Mouse (Mus musculus) C2C12 (cell line): ENCODE data around the gene Mrpl40. TPM values are rescaled to one million over a fixed set of nuclear protein-coding genes. Genes with fewer than 3 reads are reported as not detected.

Experiments used
- H3K27me3 ChIP-seq: one replicate; pipeline ENCODE4 v1.6.1; 2011; ENCODE audit not compliant: control insufficient read depth, insufficient read depth, insufficient read length
- H3K36me3 ChIP-seq: one replicate; pipeline ENCODE4 v1.6.1; 2011; ENCODE audit not compliant: control insufficient read depth, insufficient read depth
- H3K4me3 ChIP-seq: one replicate; pipeline ENCODE4 v1.5.1; 2011; ENCODE audit warnings: mild to moderate bottlenecking, control low read depth; ENCODE audit not compliant: poor library complexity, insufficient read depth, severe bottlenecking
- H3K79me2 ChIP-seq: one replicate; pipeline ENCODE4 v1.6.1; 2011; ENCODE audit not compliant: control insufficient read depth, insufficient read depth
- H3K79me3 ChIP-seq: one replicate; pipeline ENCODE4 v1.6.1; 2011; ENCODE audit warnings: low read depth, control low read depth
- H3ac ChIP-seq: one replicate; pipeline ENCODE3; 2011; ENCODE audit warnings: low read depth; ENCODE audit not compliant: control insufficient read depth, insufficient read length
- CEBPB ChIP-seq: IDR thresholded peaks from one replicate; pipeline ENCODE4 v1.6.1; 2011; ENCODE audit warnings: low read depth, mild to moderate bottlenecking, control low read depth, moderate library complexity
- CTCF ChIP-seq: IDR thresholded peaks from one replicate; pipeline ENCODE4 v1.5.1; 2011; ENCODE audit not compliant: control insufficient read depth, insufficient read depth, insufficient read length
- FOSL1 ChIP-seq: IDR thresholded peaks from one replicate; pipeline ENCODE4 v1.8.0; 2011; ENCODE audit warnings: mild to moderate bottlenecking, low read length; ENCODE audit not compliant: poor library complexity, insufficient read depth, severe bottlenecking
- MAX ChIP-seq: IDR thresholded peaks from one replicate; pipeline ENCODE4 v1.6.1; 2011; ENCODE audit warnings: mild to moderate bottlenecking, control low read depth
- MYOD1 ChIP-seq: IDR thresholded peaks from one replicate; pipeline ENCODE4 v1.6.1; 2011; ENCODE audit warnings: low read depth; ENCODE audit not compliant: control insufficient read depth, insufficient read length
- MYOG ChIP-seq: IDR thresholded peaks from one replicate; pipeline ENCODE4 v1.6.1; 2011; ENCODE audit not compliant: control insufficient read depth, insufficient read length; ENCODE audit errors: extremely low read depth
- USF1 ChIP-seq: IDR thresholded peaks from one replicate; pipeline ENCODE4 v1.6.1; 2011; ENCODE audit warnings: low read depth, mild to moderate bottlenecking, control low read depth, moderate library complexity
- long read RNA-seq, 2 experiments: library from polyadenylated mRNA; unstranded; transcript quantifications; one replicate each; pipeline ENCODE4 v2.0.0; 2019 to 2020
- polyA plus RNA-seq: library from polyadenylated mRNA; unstranded; fragments of >200 nt; fragmentation: generic; extraction: Trizol; gene quantifications from one replicate; pipeline ENCODE4 v1.2.1, GENCODE M21; 2012; ENCODE audit warnings: missing spikeins

The Mrpl40 gene
- 62.7 TPM for polyA plus RNA-seq
- long read RNA-seq, experiment 1, transcript Mrpl40-201 (4 exons, 1,280 nt), result major isoform, 63 of 78 reads
- long read RNA-seq, experiment 1, transcript Mrpl40-202 (4 exons, 778 nt), result minor isoform, 7 of 78 reads
- long read RNA-seq, experiment 1, partial matches to known transcripts, result 4 of 78 reads
- long read RNA-seq, experiment 1, other reads (novel, unspliced or antisense), result 4 of 78 reads
- long read RNA-seq, experiment 2, transcript Mrpl40-201 (4 exons, 1,280 nt), result major isoform, 16 of 20 reads
- long read RNA-seq, experiment 2, partial matches to known transcripts, result 0 of 20 reads
- long read RNA-seq, experiment 2, other reads (novel, unspliced or antisense), result 3 of 20 reads

- H3K79me2 ChIP-seq, result peaks cover 72% of the 10 kb centered on the region
- peak within 1 kb of the TSS; percentile 82 for H3K4me3 ChIP-seq
- H3ac ChIP-seq, result peak within 1 kb of the TSS; percentile 88
- no peaks in the 10 kb centered on the region for H3K27me3 ChIP-seq
- peaks cover 48% of the 10 kb centered on the region for H3K79me3 ChIP-seq
- no peak for TF ChIP-seq USF1
- TF ChIP-seq MAX, result peak; percentile 72
- peaks cover 34% of the 10 kb centered on the region for H3K36me3 ChIP-seq
Measured at GRCm38 (mm10) chr16:18876442-18877308, at the start of gene Mrpl40, which contains the start of gene Hira. Gene Mrpl40, minus strand, starts transcription at chr16:18876862. Gene Hira, plus strand, starts transcription at chr16:18877037.

GRCm38 (mm10) chr16:18921771-18922170 is 45.1 kb upstream of the Mrpl40 start:
- Histone ChIP-seq H3K4me3 (no peak overlapping the region), H3K79me3 (no peaks in the 10 kb centered on the region), H3ac (no peak overlapping the region), H3K27me3 (no peaks in the 10 kb centered on the region), H3K36me3 (peaks cover 96% of the 10 kb centered on the region), H3K79me2 (no peaks in the 10 kb centered on the region)
- TF ChIP-seq CEBPB (no peak), USF1 (no peak), MYOD1 (no peak), MYOG (no peak), MAX (no peak), CTCF (no peak), FOSL1 (no peak)

DNA sequence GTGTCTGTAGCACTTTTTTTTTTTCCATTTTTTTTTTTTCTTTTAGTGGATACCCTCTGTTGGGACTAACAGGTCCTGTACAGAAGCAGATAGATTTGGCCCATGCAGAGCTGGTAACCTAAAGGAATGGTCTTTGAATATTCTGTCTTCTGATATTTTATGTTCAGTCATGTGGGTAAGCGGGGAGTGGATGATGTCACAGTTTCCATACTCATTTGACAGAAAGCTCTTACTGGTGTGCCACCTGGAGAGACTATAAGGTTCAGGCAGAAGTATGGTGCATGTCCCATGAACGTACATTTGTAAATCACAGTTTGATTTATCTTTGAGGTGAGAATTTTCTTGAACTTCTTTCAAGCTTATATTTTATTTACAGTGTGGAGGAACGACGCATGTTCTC is 39.4 kb upstream of the Mrpl40 start:
- H3K4me3 ChIP-seq, result no peak overlapping the region
- H3K36me3 ChIP-seq, result peaks cover 75% of the 10 kb centered on the region
- no peaks in the 10 kb centered on the region for H3K27me3 ChIP-seq
- no peak for TF ChIP-seq MYOD1
- no peak for TF ChIP-seq MAX
- TF ChIP-seq MYOG, result no peak
- no peak for TF ChIP-seq FOSL1
- no peak for TF ChIP-seq CEBPB
- no peak for TF ChIP-seq CTCF
- TF ChIP-seq USF1, result no peak
- H3K79me2 ChIP-seq, result no peaks in the 10 kb centered on the region
- no peaks in the 10 kb centered on the region for H3K79me3 ChIP-seq
- H3ac ChIP-seq, result no peak overlapping the region

DNA sequence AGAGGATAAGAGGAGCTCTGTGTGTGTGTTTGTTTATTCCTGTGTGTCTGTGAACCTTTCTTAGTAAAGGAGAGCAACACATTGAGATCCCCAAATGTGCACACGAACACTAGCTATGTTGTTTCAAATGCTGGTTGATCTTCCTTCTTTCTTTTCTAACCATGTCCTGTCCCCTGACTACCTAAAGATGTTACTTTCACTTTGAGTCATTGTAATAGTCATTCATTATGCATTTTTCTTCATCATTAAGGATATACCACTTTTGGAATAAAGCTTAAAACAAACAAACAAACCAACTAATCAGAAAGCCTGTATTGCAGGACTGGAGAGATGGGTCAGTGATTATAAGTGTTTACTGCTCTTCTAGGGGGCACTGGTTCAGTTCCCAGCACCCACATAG is 29.0 kb upstream of the Mrpl40 start:
- TF ChIP-seq FOSL1, result no peak
- Histone ChIP-seq H3K79me3 (no peaks in the 10 kb centered on the region), H3K4me3 (no peak overlapping the region), H3ac (no peak overlapping the region), H3K27me3 (no peaks in the 10 kb centered on the region), H3K36me3 (peaks cover 41% of the 10 kb centered on the region), H3K79me2 (no peaks in the 10 kb centered on the region)

DNA sequence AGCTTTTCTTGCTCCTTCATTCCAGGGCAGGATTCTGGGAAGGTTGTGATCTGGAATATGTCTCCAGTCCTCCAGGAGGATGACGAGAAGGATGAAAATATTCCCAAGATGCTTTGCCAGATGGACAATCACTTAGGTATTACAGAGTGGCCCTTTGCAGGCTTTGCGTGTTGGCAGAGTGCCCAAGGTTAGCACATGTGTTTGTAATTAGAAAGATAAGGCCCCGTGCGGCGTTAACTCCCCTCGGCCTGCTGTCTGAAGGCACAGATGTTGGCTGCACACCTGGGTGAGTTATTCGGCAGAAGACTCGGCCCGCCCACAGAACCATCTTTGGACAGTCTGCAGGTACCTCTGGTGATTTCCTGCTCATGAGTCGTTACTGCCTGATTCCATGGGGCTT is 19.8 kb upstream of the Mrpl40 start:
- TF ChIP-seq CEBPB (no peak), USF1 (no peak), CTCF (no peak), MYOG (no peak), MAX (no peak), MYOD1 (no peak), FOSL1 (no peak)
- Histone ChIP-seq H3K79me3 (peaks cover 27% of the 10 kb centered on the region), H3K36me3 (peaks cover 59% of the 10 kb centered on the region), H3K79me2 (peaks cover 48% of the 10 kb centered on the region), H3ac (no peak overlapping the region), H3K27me3 (no peaks in the 10 kb centered on the region), H3K4me3 (no peak overlapping the region)

DNA sequence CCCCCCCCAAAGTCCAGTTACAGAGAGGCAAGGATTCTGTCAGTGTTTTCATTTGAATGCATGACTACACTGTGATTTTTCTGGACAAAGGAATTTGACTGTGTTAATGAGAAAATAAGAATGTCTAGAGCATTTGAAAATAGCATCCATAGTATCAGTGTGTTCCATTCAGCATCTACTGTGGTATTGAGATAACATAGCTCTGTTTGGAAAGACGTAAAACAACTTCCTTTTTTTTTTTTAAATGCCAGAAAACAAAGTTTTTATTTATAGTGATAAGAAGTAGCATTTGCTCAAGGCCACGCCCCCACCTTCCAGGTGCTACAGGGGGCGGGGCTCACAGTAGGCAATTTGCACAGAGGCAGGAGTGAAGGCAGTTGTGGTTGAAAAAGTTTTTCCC is 18.6 kb upstream of the Mrpl40 start:
- Histone ChIP-seq H3ac (no peak overlapping the region), H3K36me3 (peaks cover 47% of the 10 kb centered on the region), H3K79me2 (peaks cover 60% of the 10 kb centered on the region), H3K4me3 (no peak overlapping the region), H3K79me3 (peaks cover 39% of the 10 kb centered on the region), H3K27me3 (no peaks in the 10 kb centered on the region)
- no peak for TF ChIP-seq MAX
- no peak for TF ChIP-seq CEBPB
- no peak for TF ChIP-seq MYOD1
- TF ChIP-seq CTCF, result no peak
- no peak for TF ChIP-seq FOSL1
- no peak for TF ChIP-seq USF1
- TF ChIP-seq MYOG, result no peak
